Mouse (Mus musculus) right cerebral cortex, postnatal 14 days (tissue): Measurements from ENCODE around the gene Ikzf3.

Experiments
- DNase-seq: peaks from one replicate; pipeline ENCODE4 v3.0.0; 2022

Gene Ikzf3

DNA sequence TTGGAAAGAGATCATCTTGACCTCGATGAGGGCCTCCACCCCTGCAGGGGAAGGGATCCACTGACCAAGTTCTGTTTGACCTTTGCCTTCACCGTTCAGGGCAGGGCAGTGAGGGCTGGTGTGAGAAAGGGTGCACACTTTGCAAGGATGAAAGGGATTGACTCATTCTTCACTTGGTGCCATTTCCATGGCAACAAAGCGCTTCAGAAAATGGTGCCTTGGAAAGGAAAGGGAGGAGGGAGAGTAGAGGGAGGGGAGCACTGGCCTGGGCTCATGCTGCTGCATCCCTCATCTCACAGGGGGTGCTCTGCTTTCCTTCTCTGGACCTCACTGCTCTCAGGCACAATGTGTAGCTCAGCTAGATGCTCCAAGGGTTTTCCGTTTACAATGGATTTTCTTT is 73.1 kb downstream of the Ikzf3 start:
- no peak for DNase-seq

GRCm38 (mm10) chr11:98470795-98471194 is 75.0 kb downstream of the Ikzf3 start:
- no peak for DNase-seq

DNA sequence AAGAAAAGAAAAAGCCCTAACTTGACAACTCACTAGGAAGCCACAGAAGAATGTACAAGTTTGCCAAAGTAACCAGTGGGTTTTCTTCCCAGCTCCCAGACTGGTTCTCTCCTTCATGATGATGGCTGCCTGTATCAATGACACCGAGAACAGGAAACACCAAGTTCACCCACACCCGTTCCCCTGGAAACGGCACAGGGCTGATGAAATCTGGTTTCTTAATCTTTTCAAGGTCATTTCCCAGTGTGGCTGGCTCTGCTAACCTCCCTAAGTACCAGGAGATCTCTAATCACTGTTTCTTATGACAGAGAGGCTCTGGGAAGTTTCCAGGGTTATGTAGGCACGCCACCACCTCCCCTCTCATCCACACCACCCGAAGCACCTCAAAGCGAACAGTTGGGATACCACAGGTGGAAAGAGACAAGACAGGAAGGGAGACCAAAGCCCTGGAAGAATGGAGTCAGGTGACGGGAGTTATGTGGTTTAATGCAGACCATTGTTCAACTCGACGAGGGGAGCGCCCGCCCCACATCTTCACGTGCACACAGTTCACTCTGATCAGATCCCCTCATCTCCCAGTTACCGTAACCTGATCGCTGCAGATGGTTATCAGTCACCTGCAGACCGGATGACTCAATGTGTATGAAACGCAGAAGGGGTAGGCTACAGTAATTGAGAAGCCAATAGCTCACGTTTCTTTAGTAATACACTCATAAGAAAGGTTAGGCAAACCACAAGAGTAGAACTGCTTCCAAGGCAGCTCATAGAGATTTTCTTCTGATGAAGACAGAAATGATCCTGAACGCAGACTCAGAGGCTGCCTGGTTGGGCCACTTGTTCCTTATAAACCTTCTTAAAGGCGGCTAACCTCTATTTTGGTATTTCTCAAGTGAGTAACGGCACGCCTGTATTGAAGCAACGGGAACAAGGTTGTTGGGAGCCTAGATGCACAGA is 75.8 kb downstream of the Ikzf3 start:
- no peak for DNase-seq

DNA sequence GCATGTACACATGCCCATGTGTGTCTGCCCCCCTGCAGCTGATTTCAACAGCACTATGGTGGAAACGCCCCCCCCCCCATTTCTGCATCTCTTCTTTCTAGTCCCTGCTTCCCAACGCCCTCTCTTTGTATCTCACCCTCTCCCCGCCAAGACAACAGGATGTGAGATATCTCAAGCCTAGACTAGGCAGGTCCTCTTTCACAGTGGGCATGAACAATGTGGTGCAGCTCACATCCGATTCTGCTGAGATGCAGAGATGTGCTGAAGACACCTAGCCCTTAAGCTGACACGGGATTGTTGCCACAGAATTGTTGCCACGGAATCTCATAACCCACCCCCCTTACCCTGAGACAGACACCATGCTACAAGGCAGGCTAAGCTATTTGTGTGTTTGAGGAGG is 81.3 kb downstream of the Ikzf3 start:
- no peak for DNase-seq

DNA sequence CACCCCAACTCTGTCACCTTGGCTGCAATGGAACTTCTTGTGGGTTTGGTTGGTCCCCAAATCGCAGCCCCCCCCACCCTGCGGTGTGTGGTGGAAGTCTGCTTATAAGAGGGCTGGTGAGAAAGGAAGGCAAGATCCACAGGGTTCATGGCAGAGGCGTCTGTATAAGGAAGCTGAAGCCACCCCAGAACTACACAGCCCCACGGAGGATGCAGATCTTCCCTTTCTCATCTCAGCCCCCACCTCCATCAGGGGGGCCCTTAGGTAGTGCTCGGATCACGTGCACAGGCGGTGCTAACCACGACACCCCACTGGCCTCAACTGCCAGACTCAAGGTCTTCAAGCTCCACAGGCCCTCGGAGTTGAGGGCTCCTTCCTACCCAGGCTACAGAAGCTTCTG is 81.9 kb downstream of the Ikzf3 start:
- no peak for DNase-seq

GRCm38 (mm10) chr11:98462255-98462654 is 83.6 kb downstream of the Ikzf3 start:
- DNase-seq: no peak

DNA sequence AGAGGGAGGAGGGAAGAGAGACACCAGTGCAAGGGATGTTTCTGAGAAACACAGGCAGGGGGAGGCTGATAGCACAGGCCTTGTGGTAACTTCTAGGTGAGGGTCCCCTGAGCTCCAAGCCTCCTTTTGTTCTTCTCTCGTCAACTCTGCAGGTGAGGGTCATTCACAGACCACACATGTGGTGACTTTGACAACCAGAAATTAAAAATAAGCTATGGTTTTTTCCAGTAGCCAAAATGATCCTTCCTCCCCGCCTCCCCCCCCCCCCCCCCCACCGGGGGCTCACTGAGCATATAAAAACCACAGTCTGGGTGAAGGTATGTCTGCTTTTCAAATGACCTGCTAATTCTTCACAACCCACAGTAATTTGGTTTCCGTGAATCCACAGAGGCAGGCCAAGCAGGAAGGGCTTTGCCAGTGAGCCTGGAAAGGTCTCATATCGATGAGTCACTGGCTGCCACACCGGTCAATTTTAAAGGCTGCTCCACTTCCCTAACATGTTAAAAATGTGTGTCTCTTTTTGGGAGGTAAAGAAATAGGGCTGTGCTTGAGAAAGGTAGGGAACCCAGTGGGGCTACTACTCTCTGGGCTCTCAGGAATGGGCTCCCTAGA is 84.6 kb downstream of the Ikzf3 start:
- DNase-seq: no peak

DNA sequence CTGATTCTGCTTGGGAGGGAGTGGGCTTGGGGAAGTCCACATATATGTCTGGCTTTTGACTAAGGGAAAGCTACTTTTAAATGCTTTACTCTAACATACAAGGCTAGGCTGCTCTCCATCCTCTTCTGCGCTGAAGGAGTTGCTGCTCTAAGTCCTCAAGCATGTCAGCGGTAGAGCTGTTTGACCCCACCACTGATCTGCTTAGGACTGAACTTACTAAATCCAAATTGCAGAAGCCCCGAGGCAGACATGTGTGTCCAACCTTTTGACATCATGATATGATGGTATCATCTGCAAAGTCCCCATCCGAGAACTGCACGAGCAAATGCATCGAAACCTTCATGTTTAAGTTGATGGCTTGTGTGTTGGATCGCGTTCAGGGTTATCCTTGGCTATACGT is 86.0 kb downstream of the Ikzf3 start:
- no peak for DNase-seq

DNA sequence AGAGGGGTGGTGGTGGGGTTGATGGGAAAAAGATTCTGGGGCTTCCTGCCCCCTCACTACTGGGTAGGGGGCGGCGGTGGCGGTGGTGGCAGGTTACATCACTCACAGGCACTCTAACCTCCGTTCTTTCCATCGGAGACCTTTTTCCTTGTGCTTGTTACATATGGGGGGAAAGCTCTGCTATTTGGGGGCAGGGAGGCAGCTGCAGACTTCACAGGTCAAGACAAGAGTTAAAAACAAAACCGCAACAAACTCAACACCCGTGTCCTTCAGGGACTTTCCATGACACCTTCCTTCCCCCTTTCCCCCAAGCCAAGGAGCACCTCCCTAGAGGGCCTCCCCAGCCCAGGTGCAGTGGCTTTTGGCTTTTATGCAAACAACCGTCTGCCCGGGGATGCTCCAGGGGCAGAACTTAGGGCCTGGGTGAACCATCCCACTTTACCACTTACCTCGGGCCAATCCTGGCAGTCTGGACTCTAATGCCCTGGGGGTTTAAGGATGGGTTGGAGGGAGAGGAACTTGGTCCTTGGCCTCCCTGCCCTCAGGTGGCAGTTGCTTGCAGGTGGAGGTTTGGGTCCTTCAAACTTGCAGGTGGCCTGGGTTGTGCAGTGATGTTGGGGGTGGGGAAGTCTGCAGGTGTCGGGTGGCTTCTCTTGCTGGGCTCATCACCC is 86.6 kb downstream of the Ikzf3 start:
- DNase-seq: no peak

- no peak for DNase-seq
These were observed 87.5 kb downstream of the Ikzf3 start for GRCm38 (mm10) chr11:98458121-98458990.

DNA sequence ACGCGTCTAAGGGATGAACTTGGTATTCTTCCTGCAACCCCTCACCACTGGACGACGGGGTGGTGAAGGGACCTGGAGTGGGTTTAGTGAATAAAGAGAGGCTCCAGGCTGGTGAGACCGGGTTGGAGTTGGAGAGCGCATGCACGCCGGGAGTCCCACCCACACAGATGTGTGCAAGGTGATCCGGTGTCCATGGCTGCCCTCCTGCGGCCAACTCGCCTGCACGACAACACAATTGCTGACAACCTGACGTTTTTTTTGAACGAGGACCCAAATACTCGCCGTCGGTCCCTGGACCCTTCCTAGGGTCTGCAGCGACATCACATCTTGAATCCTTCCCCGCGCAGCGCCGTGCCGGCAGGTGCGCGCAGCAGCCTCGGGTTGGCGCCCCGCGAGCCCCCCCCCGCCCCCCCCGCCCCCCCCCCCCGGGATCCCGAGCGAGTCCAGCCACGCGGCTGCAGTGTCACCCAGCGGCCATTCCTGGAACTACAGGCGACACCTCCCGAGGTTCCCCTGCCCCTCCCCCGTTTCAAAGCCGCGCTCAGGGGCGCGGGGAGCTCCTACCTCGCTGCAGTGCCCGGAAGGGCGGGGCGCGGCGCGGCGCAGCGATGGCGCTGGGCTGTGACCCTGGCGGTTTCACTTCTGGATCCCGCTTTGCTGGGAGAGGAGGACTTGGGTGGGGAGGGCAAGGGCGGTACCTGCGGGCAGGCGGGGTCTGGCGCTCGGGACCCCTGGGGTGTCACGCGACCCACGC is 88.3 kb downstream of the Ikzf3 start:
- DNase-seq: peak; percentile 94

- DNase-seq: no peak
These were observed 88.9 kb downstream of the Ikzf3 start for GRCm38 (mm10) chr11:98456945-98457344.

GRCm38 (mm10) chr11:98456545-98456944 is 89.3 kb downstream of the Ikzf3 start:
- DNase-seq: no peak

- no peak for DNase-seq
These were observed 90.3 kb downstream of the Ikzf3 start for GRCm38 (mm10) chr11:98455484-98455883.

- no peak for DNase-seq
These were observed 95.7 kb downstream of the Ikzf3 start for GRCm38 (mm10) chr11:98449921-98450771.

DNA sequence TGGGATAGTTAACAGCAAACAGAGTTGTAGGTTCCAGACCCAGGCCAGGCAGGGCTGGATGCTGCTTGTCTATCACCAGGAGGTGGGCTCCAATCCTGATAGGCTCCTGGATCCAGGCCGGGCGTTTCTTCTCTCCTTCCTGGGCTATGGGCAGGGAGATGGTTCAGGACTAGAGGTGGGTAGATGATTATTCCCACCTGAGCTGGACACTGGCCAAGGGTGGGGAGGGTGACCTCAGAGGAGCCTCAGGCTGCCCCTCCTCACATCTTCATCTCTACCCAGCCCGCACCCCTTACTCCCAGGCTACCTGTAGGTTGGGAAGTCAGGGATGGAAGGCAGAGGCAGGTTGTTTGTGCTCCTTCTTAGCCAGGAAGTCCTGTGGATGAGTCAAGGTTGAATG is 96.4 kb downstream of the Ikzf3 start:
- no peak for DNase-seq

- DNase-seq: no peak
These were observed 97.5 kb downstream of the Ikzf3 start for GRCm38 (mm10) chr11:98448191-98448790.

GRCm38 (mm10) chr11:98447475-98447834 is 98.4 kb downstream of the Ikzf3 start:
- no peak for DNase-seq

DNA sequence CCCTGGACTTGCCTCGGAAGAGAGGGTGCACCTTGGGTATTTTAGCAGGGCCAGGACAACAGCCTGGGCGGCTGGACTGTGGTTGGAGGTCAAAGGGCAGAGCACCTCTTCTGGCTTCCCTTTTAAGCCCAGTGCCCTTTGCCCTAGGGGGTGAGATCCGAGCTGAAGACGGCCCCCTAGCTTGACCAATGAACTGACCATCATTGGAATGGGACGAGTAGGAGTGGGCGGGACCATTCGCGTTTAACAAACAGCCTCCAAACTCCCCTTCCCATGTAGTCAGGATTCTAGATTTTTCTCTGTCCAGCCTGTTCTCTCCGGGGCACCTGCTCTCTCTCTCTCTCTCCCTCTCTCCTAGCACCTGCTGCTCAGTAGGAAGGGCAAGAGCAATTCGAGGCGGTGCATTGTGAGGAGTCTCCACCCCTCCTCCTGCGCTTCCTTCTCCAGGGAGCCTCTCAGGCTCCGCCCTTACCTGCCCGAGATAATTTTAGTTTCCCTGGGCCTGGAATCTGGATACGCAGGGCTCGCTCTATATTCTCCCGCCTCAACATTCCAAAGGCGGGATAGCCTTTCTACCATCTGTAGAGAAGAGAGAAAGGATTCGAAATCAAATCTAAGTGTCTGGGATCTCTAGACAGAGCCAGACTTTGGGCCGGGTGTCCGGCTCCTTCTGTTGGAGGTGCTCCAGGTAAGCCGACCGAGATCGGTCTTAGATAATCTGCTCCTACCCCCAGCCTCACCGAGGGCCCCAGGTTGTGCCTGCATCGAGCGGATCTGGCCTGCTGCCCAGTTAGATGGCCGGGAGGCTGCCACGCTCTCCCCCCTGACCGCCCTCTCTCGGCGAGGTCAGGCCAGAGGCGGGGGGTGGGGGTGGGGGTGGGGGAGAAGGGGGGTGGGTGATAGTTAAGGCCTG is 99.0 kb downstream of the Ikzf3 start:
- DNase-seq: no peak

DNA sequence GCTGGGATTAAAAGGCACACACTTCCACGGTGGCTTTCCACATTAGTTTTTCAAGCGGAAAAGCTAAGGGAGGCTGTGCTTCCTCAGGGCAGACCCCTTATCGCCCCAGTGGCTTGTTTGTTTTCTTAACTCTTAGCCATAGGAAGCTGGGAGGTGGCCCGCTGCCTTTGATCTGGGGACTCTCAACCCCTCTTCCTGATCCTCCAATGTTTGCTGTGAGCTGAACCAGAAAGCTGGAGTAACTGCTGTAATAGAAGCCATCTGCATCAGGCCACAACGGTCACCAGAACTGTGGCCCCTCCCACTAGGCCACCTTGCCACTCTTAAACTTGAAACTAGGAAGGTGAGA is 99.6 kb downstream of the Ikzf3 start, which contains the start of gene Grb7:
Gene Grb7 (plus strand): TSS at position 182 of the 349 bp plus-strand sequence.
- no peak for DNase-seq
